Mouse (Mus musculus): ENCODE data around the gene Sertad1.

DNA sequence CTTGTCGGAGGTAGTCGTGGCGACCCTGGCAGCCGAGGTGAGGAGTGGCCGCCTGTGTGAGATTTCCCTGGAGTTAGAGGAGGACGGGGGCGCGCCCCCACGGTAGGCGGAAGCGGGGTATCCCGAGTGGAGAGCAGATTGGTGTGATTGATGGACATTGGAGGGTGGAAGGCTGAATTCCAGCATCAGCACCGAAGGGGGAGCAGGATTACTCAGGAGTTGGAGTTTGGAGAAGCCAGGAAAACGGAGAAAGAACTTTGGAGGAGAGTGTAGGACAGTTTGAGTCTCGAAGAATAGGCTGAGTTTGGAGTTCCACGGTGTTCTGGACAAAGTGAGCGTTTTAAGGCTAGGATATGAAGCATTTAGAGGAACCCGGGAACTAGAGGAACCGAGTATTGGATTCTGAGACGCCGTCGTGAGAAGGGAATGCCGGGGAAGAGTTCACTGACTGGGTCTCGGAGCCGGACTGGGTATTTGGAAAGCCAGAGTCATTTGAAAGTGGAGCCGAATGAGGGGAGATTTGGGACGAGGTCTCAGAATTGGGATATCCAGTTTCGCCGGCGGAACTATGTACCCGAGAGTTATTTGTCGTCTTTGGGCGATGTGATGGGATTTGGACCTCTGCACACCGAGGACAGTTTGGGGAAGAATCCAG lies 12.7 kb upstream of the Sertad1 start:
- TF ChIP-seq POLR2A (IDR thresholded peaks at IDR 0.05; ENCODE audit: insufficient read length, low read depth) (peak; percentile 86), TCF12 (IDR thresholded peaks at IDR 0.05; ENCODE audit: insufficient read depth, poor library complexity, severe bottlenecking) (no peak)

Data from myocyte (in vitro differentiated cells).